Mouse (Mus musculus) cerebellum, adult (tissue): ENCODE measurements around the gene Qtrt1.

Experiments used
- ATAC-seq: cut with Nextera tagmentation; 2 replicates; pipeline ENCODE4 v1.9.2; 2017; ENCODE audit warnings: mild to moderate bottlenecking, moderate library complexity, mixed read lengths; ENCODE audit not compliant: insufficient number of reproducible peaks, low FRiP score, low TSS enrichment

Qtrt1 gene

GRCm38 (mm10) chr9:21411669-21412550 is at the start of gene Qtrt1:
TSS of gene Qtrt1 (plus strand) at chr9:21411837.
- ATAC-seq, result peak; percentile 87

- no peak for ATAC-seq
Observed at GRCm38 (mm10) chr9:21366541-21367220, 45.0 kb upstream of the Qtrt1 start.

DNA sequence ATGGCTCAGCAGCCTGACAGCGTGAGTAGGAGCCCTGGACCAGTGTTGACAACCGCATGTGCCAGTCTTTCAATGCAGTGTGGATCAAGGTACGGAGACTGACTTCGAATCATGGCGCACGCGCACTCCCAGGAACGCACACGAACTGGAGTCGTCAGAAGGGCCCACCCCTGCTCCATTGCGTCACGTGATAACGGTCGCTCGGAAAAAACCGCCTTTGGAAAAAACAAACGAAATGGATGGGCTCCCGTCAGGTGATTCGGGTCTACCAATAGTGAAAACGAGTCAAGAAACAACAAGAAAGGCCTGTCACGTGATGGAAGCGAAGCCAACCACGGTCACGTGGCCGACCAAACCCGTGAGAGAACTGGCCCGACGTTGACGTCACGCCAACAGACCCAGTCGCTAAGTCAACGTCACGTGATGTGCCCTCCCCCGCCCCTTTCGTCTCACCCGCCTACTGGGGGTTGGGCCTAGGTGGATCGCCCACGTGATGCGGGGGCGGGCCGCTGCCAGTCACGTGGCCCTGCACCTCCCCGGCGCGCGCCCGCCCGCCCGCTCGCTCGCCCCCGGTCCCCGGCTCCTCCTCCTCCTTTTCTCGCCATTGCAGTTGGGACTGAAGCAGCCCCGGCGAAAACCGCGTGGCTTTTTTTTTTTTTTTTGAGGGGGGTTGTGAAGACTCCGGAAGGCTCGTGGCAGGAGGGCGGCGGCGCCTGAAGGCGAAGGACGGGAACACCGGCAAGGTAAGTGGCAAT is 44.1 kb upstream of the Qtrt1 start, which contains the start of gene Ilf3:
Gene Ilf3 (plus strand): TSS at position 515 of the 755 bp plus-strand sequence.
- ATAC-seq, result peak; percentile 86

- peak; percentile 49 for ATAC-seq
Observed at GRCm38 (mm10) chr9:21368131-21368584, 43.5 kb upstream of the Qtrt1 start.

- no peak for ATAC-seq
Observed at GRCm38 (mm10) chr9:21369080-21369479, 42.6 kb upstream of the Qtrt1 start.

DNA sequence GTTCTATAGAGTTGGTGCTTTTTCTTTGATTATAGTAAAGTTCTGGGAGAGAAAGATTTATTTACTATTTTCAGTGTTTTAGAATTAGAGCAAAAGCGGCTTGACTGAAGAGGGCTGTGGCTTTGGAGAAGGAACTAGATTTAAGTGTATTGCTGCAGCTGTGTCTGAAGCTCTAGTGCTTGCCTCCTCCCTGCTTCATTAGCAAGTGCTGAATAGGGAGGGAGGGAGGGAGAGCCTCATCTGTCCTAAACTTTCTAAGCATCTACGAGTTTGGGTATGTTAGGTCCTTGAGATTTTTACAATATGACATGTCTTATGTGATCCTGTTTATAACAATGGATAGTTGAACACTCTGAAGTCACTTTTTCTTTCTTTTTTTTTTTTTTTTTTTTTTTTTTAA is 40.8 kb upstream of the Qtrt1 start:
- ATAC-seq, result no peak

GRCm38 (mm10) chr9:21372508-21372907 is 39.1 kb upstream of the Qtrt1 start:
- no peak for ATAC-seq

GRCm38 (mm10) chr9:21379195-21379594 is 32.4 kb upstream of the Qtrt1 start:
- ATAC-seq, result no peak

- no peak for ATAC-seq
Observed at GRCm38 (mm10) chr9:21380868-21381267, 30.8 kb upstream of the Qtrt1 start.

DNA sequence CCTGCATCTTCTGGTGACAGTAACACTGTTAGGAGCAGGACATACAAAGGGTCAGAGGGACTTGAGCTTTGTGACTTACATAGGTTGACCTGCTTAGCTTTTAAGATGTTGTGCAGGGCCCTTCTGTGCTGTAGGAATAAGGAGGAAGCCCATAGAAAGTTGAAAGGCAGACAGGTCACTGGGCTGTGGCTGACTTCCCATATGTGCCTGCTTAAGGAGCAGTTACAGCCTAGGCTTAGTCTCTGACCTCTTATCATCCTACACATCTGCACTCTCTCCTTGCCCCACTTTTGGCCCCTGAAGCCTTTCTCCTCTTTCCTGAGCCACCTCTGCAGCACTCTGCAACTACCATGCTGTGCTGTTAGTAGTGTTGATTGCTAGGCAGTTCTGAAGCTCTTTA is 27.7 kb upstream of the Qtrt1 start:
- ATAC-seq, result no peak

DNA sequence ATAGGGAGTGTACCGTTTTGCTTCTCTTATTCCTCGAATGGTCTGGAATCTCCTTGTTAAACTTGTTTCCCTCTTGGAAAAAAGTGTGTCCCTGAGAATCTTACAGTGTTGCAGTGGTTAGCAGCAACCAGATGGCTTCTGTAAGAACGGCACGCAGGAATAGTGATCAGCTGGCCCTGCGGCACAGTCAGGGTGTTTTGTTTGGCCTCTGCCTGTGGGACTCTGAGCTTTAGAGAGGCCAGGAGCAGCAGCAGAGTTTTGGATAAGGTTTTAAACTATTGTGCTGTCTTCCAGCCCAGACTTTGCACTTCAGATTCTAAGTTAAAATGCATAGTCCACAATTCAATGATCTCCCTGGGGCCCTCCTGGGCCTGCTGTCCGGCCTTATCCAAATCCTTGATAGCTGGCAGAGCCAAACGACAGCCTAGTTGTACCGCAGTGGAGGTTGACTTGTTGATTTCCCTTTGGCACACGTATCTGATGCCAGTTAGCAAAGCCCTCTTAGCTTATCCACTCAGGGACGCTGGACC is 18.9 kb upstream of the Qtrt1 start:
- ATAC-seq, result no peak

DNA sequence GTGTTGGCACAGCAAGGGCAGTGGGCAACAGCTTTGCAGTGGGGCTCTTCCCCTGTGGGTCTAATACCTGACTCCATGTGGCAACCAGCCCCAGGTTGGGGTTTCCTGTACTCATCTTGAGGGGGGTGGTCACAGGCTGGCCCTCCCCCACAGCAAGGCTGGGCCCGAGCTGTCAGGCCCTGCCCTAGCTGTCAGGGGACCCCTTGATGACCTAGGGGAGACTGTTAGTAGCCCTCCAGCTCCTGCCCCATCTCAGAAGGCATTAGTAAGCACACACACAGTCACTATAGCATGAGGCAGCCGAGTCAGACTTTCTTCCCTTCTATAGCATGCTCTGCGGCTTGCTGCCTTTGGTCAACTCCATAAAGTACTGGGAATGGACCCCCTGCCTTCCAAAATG is 15.9 kb upstream of the Qtrt1 start:
- no peak for ATAC-seq

DNA sequence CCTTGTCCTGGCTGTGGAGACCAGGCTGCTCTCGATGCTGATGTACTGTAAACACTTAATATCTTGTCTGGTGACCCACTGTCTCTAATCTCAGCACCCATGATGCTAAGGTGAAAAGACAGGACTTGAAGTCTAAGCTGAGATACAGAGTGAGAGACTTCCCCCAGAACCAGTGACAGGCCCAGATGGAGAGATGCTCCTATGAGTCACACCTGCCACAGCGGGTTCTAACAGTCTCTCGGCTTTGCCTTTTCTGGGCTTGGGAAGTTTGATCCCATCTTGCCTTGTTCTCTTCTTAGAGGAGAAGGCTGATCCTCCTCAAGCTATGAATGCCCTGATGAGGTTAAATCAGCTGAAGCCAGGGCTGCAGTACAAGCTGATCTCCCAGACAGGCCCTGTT is 14.5 kb upstream of the Qtrt1 start:
- ATAC-seq, result no peak

GRCm38 (mm10) chr9:21401042-21401441 is 10.6 kb upstream of the Qtrt1 start:
- no peak for ATAC-seq

GRCm38 (mm10) chr9:21402764-21403253 is 8.8 kb upstream of the Qtrt1 start:
- ATAC-seq, result no peak

DNA sequence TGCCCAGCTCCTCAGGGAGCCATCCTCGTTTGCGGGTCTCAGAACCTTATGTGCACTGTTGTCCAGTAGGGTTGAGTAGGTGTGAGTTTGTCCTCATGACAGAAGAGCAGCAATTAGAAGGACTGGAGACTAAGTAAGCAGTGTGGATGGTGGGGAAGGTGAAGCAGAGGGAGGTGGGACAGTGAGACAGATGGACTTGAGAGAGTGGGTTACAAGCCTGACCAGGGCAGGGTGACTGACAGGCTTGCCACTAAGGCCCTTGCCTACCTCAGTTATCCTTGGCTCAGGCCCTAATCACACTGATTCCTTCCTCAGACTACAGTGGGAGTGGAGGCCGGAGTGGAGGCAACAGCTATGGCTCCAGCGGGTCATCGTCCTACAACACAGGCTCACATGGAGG is 7.9 kb upstream of the Qtrt1 start:
- ATAC-seq, result no peak

- no peak for ATAC-seq
Observed at GRCm38 (mm10) chr9:21405525-21405924, 6.1 kb upstream of the Qtrt1 start.

DNA sequence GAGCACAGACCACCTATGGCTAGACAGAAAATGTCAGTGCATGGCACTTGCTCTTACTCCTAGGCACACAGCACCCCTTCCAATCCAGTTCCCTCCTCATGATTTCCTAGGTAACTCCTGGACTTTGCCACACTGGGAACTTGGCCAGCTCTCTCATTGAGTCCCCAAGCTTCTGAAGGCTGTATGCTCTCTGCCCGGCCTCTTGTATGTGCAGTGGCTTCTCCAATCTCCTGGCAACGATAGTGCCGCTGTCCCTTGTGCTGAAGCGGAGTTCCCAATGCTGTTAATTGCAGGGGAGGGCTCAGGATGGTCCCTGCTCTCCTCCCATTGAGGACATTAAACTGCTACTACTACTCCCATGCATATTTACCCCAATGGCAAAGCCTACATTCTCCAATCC is 3.7 kb upstream of the Qtrt1 start:
- no peak for ATAC-seq

DNA sequence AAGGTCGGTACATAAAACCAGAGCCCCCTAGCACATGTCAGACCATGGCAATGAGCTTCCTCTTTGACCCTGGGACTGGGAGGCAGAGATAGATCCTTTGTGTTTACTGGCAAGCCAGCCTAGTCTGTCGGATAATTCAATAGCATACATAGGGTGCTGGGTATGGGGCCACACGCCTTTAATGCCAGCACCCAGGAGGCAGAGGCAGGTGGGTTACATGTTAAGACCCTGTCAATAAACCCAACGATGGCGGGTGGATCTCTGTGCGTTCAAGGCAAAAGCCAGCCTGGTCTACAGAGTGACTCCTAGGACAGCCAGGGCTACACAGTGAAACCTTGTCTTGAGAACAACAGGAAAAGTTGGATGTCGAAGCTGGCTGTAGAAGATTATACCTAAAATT is 3.0 kb upstream of the Qtrt1 start:
- ATAC-seq, result no peak

DNA sequence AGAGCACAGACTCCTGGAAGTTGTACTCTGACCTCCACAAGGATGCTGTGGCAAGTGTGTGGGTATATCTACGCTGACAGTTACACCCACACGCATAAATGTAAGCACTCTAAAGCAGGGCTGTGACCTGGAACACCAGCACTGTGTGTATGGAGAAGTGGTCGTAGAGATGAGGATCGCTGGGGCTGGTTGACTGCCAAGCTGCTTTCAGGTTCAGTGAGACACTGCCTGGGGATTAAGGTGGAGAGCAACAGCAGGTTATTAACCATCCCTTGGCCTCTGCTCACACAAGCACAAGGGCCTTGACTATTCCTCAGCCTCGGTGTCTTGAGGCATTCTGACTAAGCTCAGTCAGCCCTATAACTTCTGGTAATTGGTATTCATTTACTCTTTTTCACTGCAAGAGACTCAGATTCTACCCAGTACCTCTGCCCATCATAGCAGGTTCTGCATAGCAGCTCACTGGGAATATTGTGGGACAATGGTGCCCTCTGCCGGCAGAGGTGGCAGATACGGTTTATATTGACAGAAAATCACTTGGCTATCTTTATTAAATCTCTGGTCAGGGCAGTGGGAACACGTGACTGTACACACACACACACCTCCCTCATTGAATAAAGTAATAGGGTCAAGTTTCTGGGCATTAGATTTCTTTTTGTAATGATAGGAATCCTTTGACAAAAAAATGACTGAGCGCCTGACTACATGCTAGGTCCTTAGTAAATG is 1.9 kb upstream of the Qtrt1 start:
- peak; percentile 62; the same call in 1 of the 2 replicates for ATAC-seq
